Mouse (Mus musculus): ENCODE measurements around the gene Dffa. TPM values are rescaled to one million over a fixed set of nuclear protein-coding genes. Genes with fewer than 3 reads are reported as not detected.

Gene Dffa
- total RNA-seq (2015), result 11.5 and 14.6 TPM in 2 replicates
- 14.8 and 16.7 TPM in 2 replicates for total RNA-seq (2017)

GRCm38 (mm10) chr4:149103875-149104561 lies at the start of gene Dffa:
Gene Dffa (plus strand): TSS chr4:149104146.
- peak; percentile 94 for ATAC-seq (ENCODE audit: poor library complexity, severe bottlenecking)

GRCm38 (mm10) chr4:149055847-149056246 lies 48.1 kb upstream of the Dffa start:
- 0 out of 2 replicates have a peak, but pooled peaks have one; percentile 18 for ATAC-seq (ENCODE audit: poor library complexity, severe bottlenecking)

GRCm38 (mm10) chr4:149056957-149057356 lies 47.0 kb upstream of the Dffa start:
- no peak for ATAC-seq (ENCODE audit: poor library complexity, severe bottlenecking)

GRCm38 (mm10) chr4:149057470-149057869 lies 46.5 kb upstream of the Dffa start:
- no peak for ATAC-seq (ENCODE audit: poor library complexity, severe bottlenecking)

GRCm38 (mm10) chr4:149058298-149058697 lies 45.6 kb upstream of the Dffa start:
- no peak for ATAC-seq (ENCODE audit: poor library complexity, severe bottlenecking)

GRCm38 (mm10) chr4:149059713-149060112 lies 44.2 kb upstream of the Dffa start:
- ATAC-seq (ENCODE audit: poor library complexity, severe bottlenecking), result no peak

GRCm38 (mm10) chr4:149060621-149061431 lies 43.1 kb upstream of the Dffa start:
- no peak for ATAC-seq (ENCODE audit: poor library complexity, severe bottlenecking)

GRCm38 (mm10) chr4:149061432-149061718 lies 42.6 kb upstream of the Dffa start:
- ATAC-seq (ENCODE audit: poor library complexity, severe bottlenecking), result no peak

GRCm38 (mm10) chr4:149062406-149063318 lies 41.3 kb upstream of the Dffa start:
- no peak for ATAC-seq (ENCODE audit: poor library complexity, severe bottlenecking)

GRCm38 (mm10) chr4:149064061-149064854 lies 39.7 kb upstream of the Dffa start:
- ATAC-seq (ENCODE audit: poor library complexity, severe bottlenecking), result no peak

- no peak for ATAC-seq (ENCODE audit: poor library complexity, severe bottlenecking)
Observed at GRCm38 (mm10) chr4:149066672-149067551, 37.0 kb upstream of the Dffa start.

GRCm38 (mm10) chr4:149075073-149075472 lies 28.9 kb upstream of the Dffa start:
- ATAC-seq (ENCODE audit: poor library complexity, severe bottlenecking), result no peak

- peak; percentile 94 for ATAC-seq (ENCODE audit: poor library complexity, severe bottlenecking)
Observed at GRCm38 (mm10) chr4:149075871-149076575, 27.9 kb upstream of the Dffa start.

GRCm38 (mm10) chr4:149078261-149078660 lies 25.7 kb upstream of the Dffa start:
- no peak for ATAC-seq (ENCODE audit: poor library complexity, severe bottlenecking)

GRCm38 (mm10) chr4:149079629-149080028 lies 24.3 kb upstream of the Dffa start:
- ATAC-seq (ENCODE audit: poor library complexity, severe bottlenecking), result no peak

- ATAC-seq (ENCODE audit: poor library complexity, severe bottlenecking), result no peak
Observed at GRCm38 (mm10) chr4:149080111-149080510, 23.8 kb upstream of the Dffa start.

- no peak for ATAC-seq (ENCODE audit: poor library complexity, severe bottlenecking)
Observed at GRCm38 (mm10) chr4:149081528-149081927, 22.4 kb upstream of the Dffa start.

GRCm38 (mm10) chr4:149085381-149085780 lies 18.6 kb upstream of the Dffa start:
- ATAC-seq (ENCODE audit: poor library complexity, severe bottlenecking), result no peak

- ATAC-seq (ENCODE audit: poor library complexity, severe bottlenecking), result no peak
Observed at GRCm38 (mm10) chr4:149091364-149091763, 12.6 kb upstream of the Dffa start.
